8 mouse cellular contexts compared by ENCODE assay signal in genomic region chr5:149279273-149279844, GRCm38 (mm10). TPM values are rescaled to one million over a fixed set of nuclear protein-coding genes. Genes with fewer than 3 reads are reported as not detected.
A peak's percentile ranks its signal among the peaks of the same experiment; 100 is the strongest.
DNase-seq lines count a peak whose midpoint lies in the region; ATAC-seq lines count a peak whose summit lies in the region.

No protein-coding gene starts in this region.

- no peak overlapping the region for H3K9ac ChIP-seq in lung, embryonic 16.5 days (ENCODE audit: low read length)
- H3K9ac ChIP-seq in embryonic facial prominence, embryonic 13.5 days: peak overlapping the region; percentile 51; the same call in 1 of the 2 replicates
- H3K9ac ChIP-seq in heart, embryonic 16.5 days (ENCODE audit: low read length): peak overlapping the region; percentile 39
- no peak overlapping the region for H3K9ac ChIP-seq in neural tube, embryonic 12.5 days

- no peaks in the 10 kb centered on the region for H3K36me3 ChIP-seq in lung, embryonic 16.5 days (ENCODE audit: control insufficient read depth, insufficient read depth, low read length)
- H3K36me3 ChIP-seq in embryonic facial prominence, embryonic 13.5 days: no peaks in the 10 kb centered on the region
- no peaks in the 10 kb centered on the region for H3K36me3 ChIP-seq in heart, embryonic 16.5 days (ENCODE audit: control insufficient read depth, insufficient read depth)
- H3K36me3 ChIP-seq in neural tube, embryonic 12.5 days: no peaks in the 10 kb centered on the region

- no peak overlapping the region for H3K27ac ChIP-seq in lung, embryonic 16.5 days (ENCODE audit: low read length)
- no peak overlapping the region for H3K27ac ChIP-seq in embryonic facial prominence, embryonic 13.5 days
- H3K27ac ChIP-seq in heart, embryonic 16.5 days (ENCODE audit: low read length): peak overlapping the region; percentile 58
- H3K27ac ChIP-seq in neural tube, embryonic 12.5 days: no peak overlapping the region

- 40% methylated on average over 22 of the region's 22 CpGs for WGBS in lung, embryonic 16.5 days
- WGBS in embryonic facial prominence, embryonic 13.5 days: 22% methylated on average over 22 of the region's 22 CpGs
- WGBS in heart, embryonic 16.5 days: 23% methylated on average over 22 of the region's 22 CpGs
- WGBS in neural tube, embryonic 12.5 days: 32% methylated on average over 22 of the region's 22 CpGs

- DNase-seq in lung, adult 18-20 months: no peak
- DNase-seq in layer of hippocampus, adult 18-20 months (ENCODE audit: low spot score in 2 of 2): peak; percentile 15 to 57
- no peak for DNase-seq in spleen, postnatal 10 days (ENCODE audit: low spot score in 2 of 2)
- no peak for DNase-seq in spleen, postnatal 4 days (ENCODE audit: low spot score in 2 of 2)

- H3K4me1 ChIP-seq in lung, embryonic 16.5 days (replicated peaks; ENCODE audit: control insufficient read depth, insufficient read depth, low read length): no peaks in the 10 kb centered on the region
- H3K4me1 ChIP-seq in embryonic facial prominence, embryonic 13.5 days: peaks cover 13% of the 10 kb centered on the region
- 0 out of 2 replicates have a peak, but pooled peaks cover 3% of the 10 kb centered on the region for H3K4me1 ChIP-seq in heart, embryonic 16.5 days (ENCODE audit: control insufficient read depth, insufficient read depth, low read length)
- H3K4me1 ChIP-seq in neural tube, embryonic 12.5 days: 0 out of 2 replicates have a peak, but pooled peaks cover 3% of the 10 kb centered on the region

- peaks cover 3% of the 10 kb centered on the region; the same call in 1 of the 2 replicates for H3K9me3 ChIP-seq in lung, embryonic 16.5 days (ENCODE audit: control insufficient read depth, low read length)
- 0 out of 2 replicates have a peak, but pooled peaks cover 5% of the 10 kb centered on the region for H3K9me3 ChIP-seq in embryonic facial prominence, embryonic 13.5 days
- peaks cover 15% of the 10 kb centered on the region for H3K9me3 ChIP-seq in heart, embryonic 16.5 days (replicated peaks; ENCODE audit: control insufficient read depth, low read length)
- no peaks in the 10 kb centered on the region for H3K9me3 ChIP-seq in neural tube, embryonic 12.5 days

- peak overlapping the region; percentile 22; the same call in 1 of the 2 replicates for H3K4me2 ChIP-seq in lung, embryonic 16.5 days (ENCODE audit: low read depth, low read length)
- H3K4me2 ChIP-seq in embryonic facial prominence, embryonic 13.5 days: peak overlapping the region; percentile 51
- H3K4me2 ChIP-seq in heart, embryonic 16.5 days (ENCODE audit: low read depth, low read length): peak overlapping the region; percentile 51
- peak overlapping the region; percentile 36 for H3K4me2 ChIP-seq in neural tube, embryonic 12.5 days (replicated peaks)

- no peaks in the 10 kb centered on the region for H3K27me3 ChIP-seq in lung, embryonic 16.5 days (ENCODE audit: control insufficient read depth, insufficient read depth, low read depth, low read length)
- H3K27me3 ChIP-seq in embryonic facial prominence, embryonic 13.5 days: no peaks in the 10 kb centered on the region
- H3K27me3 ChIP-seq in heart, embryonic 16.5 days (ENCODE audit: control insufficient read depth, insufficient read depth, low read length): no peaks in the 10 kb centered on the region
- H3K27me3 ChIP-seq in neural tube, embryonic 12.5 days (replicated peaks): no peaks in the 10 kb centered on the region

- H3K4me3 ChIP-seq in lung, embryonic 16.5 days (ENCODE audit: low read length): peak overlapping the region; percentile 7; the same call in 1 of the 2 replicates
- peak overlapping the region; percentile 21 for H3K4me3 ChIP-seq in embryonic facial prominence, embryonic 13.5 days
- H3K4me3 ChIP-seq in heart, embryonic 16.5 days (ENCODE audit: low read length): peak overlapping the region; percentile 31
- H3K4me3 ChIP-seq in neural tube, embryonic 12.5 days: no peak overlapping the region

- ATAC-seq in lung, embryonic 16.5 days (ENCODE audit: low read depth): no peak
- ATAC-seq in embryonic facial prominence, embryonic 13.5 days (ENCODE audit: insufficient number of reproducible peaks, insufficient read depth, low FRiP score, low TSS enrichment, low read depth): no peak
- ATAC-seq in heart, embryonic 16.5 days (replicated peaks; ENCODE audit: extremely low read depth, insufficient read depth, low FRiP score): peak; percentile 83
- ATAC-seq in neural tube, embryonic 12.5 days (ENCODE audit: low FRiP score, low read depth): peak; percentile 58

RNA-seq across cellular contexts. Expression of gene Alox5ap, which starts 14.8 kb away (rescaled TPM):
- polyA plus RNA-seq in lung, embryonic 16.5 days (2015; fragmentation: Nextera tagmentation; extraction: Ambion mirVana): 22.0 and 22.9 TPM in 2 replicates
- polyA plus RNA-seq in embryonic facial prominence, embryonic 13.5 days (2015; fragmentation: Nextera tagmentation; extraction: Ambion mirVana): 10.4 TPM in 2 replicates
- 9.0 and 11.9 TPM in 2 replicates for polyA plus RNA-seq in heart, embryonic 16.5 days (2015; fragmentation: Nextera tagmentation; extraction: Ambion mirVana)
- 10 to 100 TPM; 11.5 to 12.0 TPM for total RNA-seq in layer of hippocampus, adult 18-20 months (2021)
- polyA plus RNA-seq in neural tube, embryonic 12.5 days (2016; fragmentation: Nextera tagmentation; extraction: Ambion mirVana): 6.5 and 8.0 TPM in 2 replicates

Comparison
In these comparisons a context has a peak if more than half of its experiments do, and no peak if none do; other contexts are left out.
1. ATAC-seq: peak in heart, embryonic 16.5 days (single experiment) and neural tube, embryonic 12.5 days (single experiment); none in lung, embryonic 16.5 days (single experiment) and embryonic facial prominence, embryonic 13.5 days (single experiment).
2. H3K9ac ChIP-seq: peak in embryonic facial prominence, embryonic 13.5 days (single experiment) and heart, embryonic 16.5 days (single experiment); none in lung, embryonic 16.5 days (single experiment) and neural tube, embryonic 12.5 days (single experiment).
3. DNase-seq: peak in layer of hippocampus, adult 18-20 months (2 of 2); none in lung, adult 18-20 months (0 of 2), spleen, postnatal 10 days (0 of 2) and spleen, postnatal 4 days (0 of 2).
4. Peak in every context shown above with its lines, with median percentiles within 50 percentile points of each other: H3K4me2 ChIP-seq.